Mouse (Mus musculus) embryonic fibroblast, embryonic 13.5 days (primary cell): ENCODE data around the gene Plxna1.

Experiments
- CTCF ChIP-seq: IDR thresholded peaks from 2 replicates; pipeline ENCODE4 v1.5.1; 2011; ENCODE audit warnings: mild to moderate bottlenecking, control low read depth, low read length, moderate library complexity, borderline replicate concordance; ENCODE audit not compliant: insufficient read depth
- POLR2A ChIP-seq: IDR thresholded peaks from 2 replicates; pipeline ENCODE4 v1.6.1; 2011; ENCODE audit warnings: low read depth, mild to moderate bottlenecking, control low read depth, low read length, moderate library complexity

- TF ChIP-seq POLR2A (no peak), CTCF (no peak)
These were observed 27.4 kb upstream of the Plxna1 start for GRCm38 (mm10) chr6:89389771-89390170.
